Mouse (Mus musculus): ENCODE results near the gene Snx9. TPM values are rescaled to one million over a fixed set of nuclear protein-coding genes. Genes with fewer than 3 reads are reported as not detected.

The Snx9 gene
- total and polyA plus RNA-seq, 2 experiments, result 19.7 to 30.5 TPM

GRCm38 (mm10) chr17:5800824-5801560, 40.1 kb upstream of the Snx9 start:
- Histone ChIP-seq H3K79me2 (ENCODE audit: control insufficient read depth, insufficient read depth, low read length) (no peaks in the 10 kb centered on the region), H3K27me3 (ENCODE audit: control insufficient read depth, insufficient read depth, low read length) (no peaks in the 10 kb centered on the region), H3K4me1 (ENCODE audit: control insufficient read depth, insufficient read depth, low read length) (peaks cover 8% of the 10 kb centered on the region), H3K4me3 (ENCODE audit: insufficient read depth, low read depth, low read length) (no peak overlapping the region), H3K27ac (replicated peaks; ENCODE audit: insufficient read depth, low read depth, low read length) (no peak overlapping the region), H3K9ac (ENCODE audit: low read depth, low read length) (no peak overlapping the region), H3K36me3 (ENCODE audit: control insufficient read depth, insufficient read depth, low read length) (no peaks in the 10 kb centered on the region)
- TF ChIP-seq CTCF (IDR thresholded peaks at IDR 0.05; ENCODE audit: low read depth, low read length), result no peak
- TF ChIP-seq POLR2A (IDR thresholded peaks at IDR 0.05; ENCODE audit: extremely low read depth, insufficient read depth, low read length), result no peak
- no peak for DNase-seq (ENCODE audit: extremely low read depth, low read depth, low spot score)
- WGBS, result 88% methylated on average over 7 of the region's 7 CpGs

- DNase-seq (ENCODE audit: extremely low read depth, low read depth, low spot score), result peak; percentile 30
- no peak overlapping the region for H3K9ac ChIP-seq (ENCODE audit: low read depth, low read length)
- no peak for TF ChIP-seq CTCF (IDR thresholded peaks at IDR 0.05; ENCODE audit: low read depth, low read length)
- H3K4me1 ChIP-seq (ENCODE audit: control insufficient read depth, insufficient read depth, low read length), result peaks cover 12% of the 10 kb centered on the region
- H3K27ac ChIP-seq (replicated peaks; ENCODE audit: insufficient read depth, low read depth, low read length), result no peak overlapping the region
- H3K4me3 ChIP-seq (ENCODE audit: insufficient read depth, low read depth, low read length), result no peak overlapping the region
- H3K27me3 ChIP-seq (ENCODE audit: control insufficient read depth, insufficient read depth, low read length), result no peaks in the 10 kb centered on the region
- H3K36me3 ChIP-seq (ENCODE audit: control insufficient read depth, insufficient read depth, low read length), result no peaks in the 10 kb centered on the region
- WGBS, result 39% methylated on average over 17 of the region's 17 CpGs
- H3K79me2 ChIP-seq (ENCODE audit: control insufficient read depth, insufficient read depth, low read length), result no peaks in the 10 kb centered on the region
Observed at GRCm38 (mm10) chr17:5801761-5802655, 39.1 kb upstream of the Snx9 start.

GRCm38 (mm10) chr17:5802656-5802955, 38.5 kb upstream of the Snx9 start:
- no peak overlapping the region for H3K9ac ChIP-seq (ENCODE audit: low read depth, low read length)
- peaks cover 12% of the 10 kb centered on the region for H3K4me1 ChIP-seq (ENCODE audit: control insufficient read depth, insufficient read depth, low read length)
- TF ChIP-seq CTCF (IDR thresholded peaks at IDR 0.05; ENCODE audit: low read depth, low read length) (no peak), POLR2A (IDR thresholded peaks at IDR 0.05; ENCODE audit: extremely low read depth, insufficient read depth, low read length) (no peak)
- no peaks in the 10 kb centered on the region for H3K27me3 ChIP-seq (ENCODE audit: control insufficient read depth, insufficient read depth, low read length)
- H3K79me2 ChIP-seq (ENCODE audit: control insufficient read depth, insufficient read depth, low read length), result no peaks in the 10 kb centered on the region
- no peak overlapping the region for H3K27ac ChIP-seq (replicated peaks; ENCODE audit: insufficient read depth, low read depth, low read length)
- no peak overlapping the region for H3K4me3 ChIP-seq (ENCODE audit: insufficient read depth, low read depth, low read length)
- no peak for DNase-seq (ENCODE audit: extremely low read depth, low read depth, low spot score)
- H3K36me3 ChIP-seq (ENCODE audit: control insufficient read depth, insufficient read depth, low read length), result no peaks in the 10 kb centered on the region
- WGBS, result 83% methylated on average over 5 of the region's 5 CpGs

- no peaks in the 10 kb centered on the region for H3K36me3 ChIP-seq (ENCODE audit: control insufficient read depth, insufficient read depth, low read length)
- peaks cover 12% of the 10 kb centered on the region for H3K4me1 ChIP-seq (ENCODE audit: control insufficient read depth, insufficient read depth, low read length)
- no peak overlapping the region for H3K9ac ChIP-seq (ENCODE audit: low read depth, low read length)
- H3K4me3 ChIP-seq (ENCODE audit: insufficient read depth, low read depth, low read length), result no peak overlapping the region
- no peaks in the 10 kb centered on the region for H3K27me3 ChIP-seq (ENCODE audit: control insufficient read depth, insufficient read depth, low read length)
- TF ChIP-seq POLR2A (IDR thresholded peaks at IDR 0.05; ENCODE audit: extremely low read depth, insufficient read depth, low read length), result no peak
- no peak for TF ChIP-seq CTCF (IDR thresholded peaks at IDR 0.05; ENCODE audit: low read depth, low read length)
- 95% methylated on average over 10 of the region's 10 CpGs for WGBS
- no peak for DNase-seq (ENCODE audit: extremely low read depth, low read depth, low spot score)
- H3K27ac ChIP-seq (replicated peaks; ENCODE audit: insufficient read depth, low read depth, low read length), result no peak overlapping the region
- H3K79me2 ChIP-seq (ENCODE audit: control insufficient read depth, insufficient read depth, low read length), result no peaks in the 10 kb centered on the region
Observed at GRCm38 (mm10) chr17:5803229-5804012, 37.7 kb upstream of the Snx9 start.

GRCm38 (mm10) chr17:5804370-5805150, 36.6 kb upstream of the Snx9 start:
- TF ChIP-seq POLR2A (IDR thresholded peaks at IDR 0.05; ENCODE audit: extremely low read depth, insufficient read depth, low read length), result no peak
- TF ChIP-seq CTCF (IDR thresholded peaks at IDR 0.05; ENCODE audit: low read depth, low read length), result no peak
- H3K4me3 ChIP-seq (ENCODE audit: insufficient read depth, low read depth, low read length), result no peak overlapping the region
- WGBS, result 90% methylated on average over 12 of the region's 12 CpGs
- peaks cover 12% of the 10 kb centered on the region for H3K4me1 ChIP-seq (ENCODE audit: control insufficient read depth, insufficient read depth, low read length)
- no peak overlapping the region for H3K9ac ChIP-seq (ENCODE audit: low read depth, low read length)
- no peak for DNase-seq (ENCODE audit: extremely low read depth, low read depth, low spot score)
- H3K36me3 ChIP-seq (ENCODE audit: control insufficient read depth, insufficient read depth, low read length), result no peaks in the 10 kb centered on the region
- no peaks in the 10 kb centered on the region for H3K79me2 ChIP-seq (ENCODE audit: control insufficient read depth, insufficient read depth, low read length)
- no peak overlapping the region for H3K27ac ChIP-seq (replicated peaks; ENCODE audit: insufficient read depth, low read depth, low read length)
- H3K27me3 ChIP-seq (ENCODE audit: control insufficient read depth, insufficient read depth, low read length), result no peaks in the 10 kb centered on the region
